Mouse (Mus musculus): ENCODE data around the gene Treml4. TPM values are rescaled to one million over a fixed set of nuclear protein-coding genes. Genes with fewer than 3 reads are reported as not detected.
"Not testable (repeated sequence)": the region's sequence is repeated elsewhere in the genome, so short reads cannot be mapped to it uniquely, and the experiment has no call there.

The Treml4 gene
- polyA plus RNA-seq, 1 experiment from 2014 or later, result 0.16 TPM

DNA sequence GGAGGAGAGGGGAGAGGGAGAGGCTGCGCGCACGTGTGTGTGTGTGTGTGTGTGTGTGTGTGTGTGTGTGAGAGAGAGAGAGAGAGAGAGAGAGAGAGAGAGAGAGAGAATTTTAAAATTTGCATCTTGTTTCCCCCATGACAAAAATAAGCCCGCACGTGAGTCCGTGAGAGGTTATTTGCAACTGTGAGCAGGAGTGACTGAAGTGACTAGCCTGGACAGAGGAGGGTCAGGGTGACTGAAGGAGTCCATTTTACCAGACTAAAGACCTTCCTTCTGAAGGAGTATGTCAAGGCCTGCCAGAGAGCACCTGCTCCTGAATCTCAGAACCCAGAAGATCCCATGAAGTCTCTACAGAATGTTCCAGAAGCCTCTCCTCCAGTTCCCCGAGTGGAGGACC, 35.7 kb downstream of the Treml4 start:
- Histone ChIP-seq H3K4me3 (ENCODE audit: low read depth, low read length) (no peak overlapping the region), H3K27me3 (ENCODE audit: control insufficient read depth, insufficient read depth, low read length) (no peaks in the 10 kb centered on the region), H3K36me3 (ENCODE audit: control insufficient read depth, insufficient read depth, low read length) (no peaks in the 10 kb centered on the region), H3K9me3 (ENCODE audit: control insufficient read depth, low read length) (no peaks in the 10 kb centered on the region), H3K9ac (ENCODE audit: low read length) (no peak overlapping the region), H3K27ac (replicated peaks; ENCODE audit: low read depth, low read length) (no peak overlapping the region), H3K4me2 (ENCODE audit: low read depth, severe bottlenecking) (no peak overlapping the region), H3K4me1 (ENCODE audit: control insufficient read depth, insufficient read depth, low read length) (0 out of 2 replicates have a peak, but pooled peaks cover 2% of the 10 kb centered on the region)
- WGBS, result 57% methylated on average over 7 of the region's 7 CpGs
- ATAC-seq (ENCODE audit: insufficient number of reproducible peaks, low FRiP score, low TSS enrichment, low read depth) (no peak), DNase-seq (ENCODE audit: low spot score) (no peak)

DNA sequence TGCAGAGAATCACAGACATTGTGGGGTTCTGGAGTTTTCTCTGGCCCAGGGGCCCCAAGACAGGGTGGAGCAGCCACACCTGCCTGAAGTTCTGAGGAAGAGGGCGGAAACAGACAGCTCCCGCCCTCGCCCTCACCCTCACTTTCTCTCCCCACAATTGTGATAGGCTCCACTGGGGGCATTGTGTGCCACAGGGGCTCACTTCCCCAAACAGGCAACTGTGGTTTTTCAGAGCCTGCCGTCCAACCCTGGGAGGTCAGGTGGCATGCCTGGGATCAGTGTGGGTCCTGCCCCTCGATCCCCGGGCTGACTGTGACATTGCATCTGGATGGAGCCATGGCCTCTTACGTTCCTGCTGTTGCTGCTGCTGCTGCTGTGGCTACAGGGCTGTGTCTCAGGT, 36.1 kb downstream of the Treml4 start:
- no peak for DNase-seq (ENCODE audit: low spot score)
- H3K4me2 ChIP-seq (ENCODE audit: low read depth, severe bottlenecking), result no peak overlapping the region
- WGBS, result 67% methylated on average over 7 of the region's 7 CpGs
- H3K4me1 ChIP-seq (ENCODE audit: control insufficient read depth, insufficient read depth, low read length), result 0 out of 2 replicates have a peak, but pooled peaks cover 2% of the 10 kb centered on the region
- H3K27me3 ChIP-seq (ENCODE audit: control insufficient read depth, insufficient read depth, low read length), result no peaks in the 10 kb centered on the region
- no peaks in the 10 kb centered on the region for H3K9me3 ChIP-seq (ENCODE audit: control insufficient read depth, low read length)
- no peak overlapping the region for H3K4me3 ChIP-seq (ENCODE audit: low read depth, low read length)
- ATAC-seq (ENCODE audit: insufficient number of reproducible peaks, low FRiP score, low TSS enrichment, low read depth), result no peak
- H3K9ac ChIP-seq (ENCODE audit: low read length), result no peak overlapping the region
- no peaks in the 10 kb centered on the region for H3K36me3 ChIP-seq (ENCODE audit: control insufficient read depth, insufficient read depth, low read length)
- no peak overlapping the region for H3K27ac ChIP-seq (replicated peaks; ENCODE audit: low read depth, low read length)

DNA sequence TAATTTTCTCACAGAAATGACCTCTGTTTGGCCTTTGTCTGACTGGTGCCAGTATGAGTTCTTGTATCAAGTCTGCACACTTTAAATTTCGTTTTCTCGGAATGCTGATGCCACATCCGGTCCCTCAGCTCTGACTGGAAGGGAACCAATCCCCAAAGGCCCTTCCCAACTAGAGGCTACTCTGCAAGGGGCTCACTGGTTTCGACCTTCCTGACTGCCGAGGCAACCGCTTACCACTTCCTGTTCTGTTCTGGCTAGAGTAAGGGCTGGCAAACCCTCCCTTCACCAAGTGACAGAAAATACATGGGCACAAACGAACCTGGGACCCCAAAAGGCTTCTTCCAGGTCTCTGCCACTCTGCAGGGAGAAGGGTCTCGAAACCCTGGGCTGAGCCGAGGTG, 36.8 kb downstream of the Treml4 start:
- H3K4me1 ChIP-seq (ENCODE audit: control insufficient read depth, insufficient read depth, low read length), result 0 out of 2 replicates have a peak, but pooled peaks cover 2% of the 10 kb centered on the region
- H3K27me3 ChIP-seq (ENCODE audit: control insufficient read depth, insufficient read depth, low read length), result no peaks in the 10 kb centered on the region
- 78% methylated on average over 9 of the region's 9 CpGs for WGBS
- no peaks in the 10 kb centered on the region for H3K9me3 ChIP-seq (ENCODE audit: control insufficient read depth, low read length)
- ATAC-seq (ENCODE audit: insufficient number of reproducible peaks, low FRiP score, low TSS enrichment, low read depth) (no peak), DNase-seq (ENCODE audit: low spot score) (no peak)
- H3K36me3 ChIP-seq (ENCODE audit: control insufficient read depth, insufficient read depth, low read length), result no peaks in the 10 kb centered on the region
- no peak overlapping the region for H3K9ac ChIP-seq (ENCODE audit: low read length)
- H3K27ac ChIP-seq (replicated peaks; ENCODE audit: low read depth, low read length), result no peak overlapping the region
- H3K4me2 ChIP-seq (ENCODE audit: low read depth, severe bottlenecking), result no peak overlapping the region
- no peak overlapping the region for H3K4me3 ChIP-seq (ENCODE audit: low read depth, low read length)

DNA sequence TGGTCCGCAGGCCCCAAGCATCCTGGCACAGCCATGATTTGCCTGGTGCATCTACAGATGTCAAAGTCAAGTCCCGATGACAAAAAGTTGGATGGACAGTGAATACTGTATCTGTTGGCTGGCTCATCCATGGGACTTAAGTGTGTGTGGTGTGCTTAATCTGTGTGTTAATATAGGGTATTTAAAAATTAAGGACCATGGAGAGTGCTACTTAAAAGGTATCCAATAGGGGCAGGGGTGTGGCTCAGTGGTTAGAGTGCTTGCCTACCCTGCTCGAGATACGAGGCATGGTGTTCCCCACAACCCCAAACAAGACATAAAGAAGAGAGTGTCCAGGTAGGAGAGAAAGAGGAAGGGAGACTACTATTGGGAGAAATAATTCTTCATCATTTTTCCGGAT, 37.7 kb downstream of the Treml4 start:
- WGBS, result 91% methylated on average over 5 of the region's 5 CpGs
- Histone ChIP-seq H3K4me2 (ENCODE audit: low read depth, severe bottlenecking) (no peak overlapping the region), H3K27ac (replicated peaks; ENCODE audit: low read depth, low read length) (no peak overlapping the region), H3K36me3 (ENCODE audit: control insufficient read depth, insufficient read depth, low read length) (no peaks in the 10 kb centered on the region), H3K4me1 (ENCODE audit: control insufficient read depth, insufficient read depth, low read length) (0 out of 2 replicates have a peak, but pooled peaks cover 2% of the 10 kb centered on the region), H3K9me3 (ENCODE audit: control insufficient read depth, low read length) (no peaks in the 10 kb centered on the region), H3K9ac (ENCODE audit: low read length) (no peak overlapping the region), H3K27me3 (ENCODE audit: control insufficient read depth, insufficient read depth, low read length) (no peaks in the 10 kb centered on the region), H3K4me3 (ENCODE audit: low read depth, low read length) (no peak overlapping the region)
- ATAC-seq (ENCODE audit: insufficient number of reproducible peaks, low FRiP score, low TSS enrichment, low read depth), result no peak
- no peak for DNase-seq (ENCODE audit: low spot score)

DNA sequence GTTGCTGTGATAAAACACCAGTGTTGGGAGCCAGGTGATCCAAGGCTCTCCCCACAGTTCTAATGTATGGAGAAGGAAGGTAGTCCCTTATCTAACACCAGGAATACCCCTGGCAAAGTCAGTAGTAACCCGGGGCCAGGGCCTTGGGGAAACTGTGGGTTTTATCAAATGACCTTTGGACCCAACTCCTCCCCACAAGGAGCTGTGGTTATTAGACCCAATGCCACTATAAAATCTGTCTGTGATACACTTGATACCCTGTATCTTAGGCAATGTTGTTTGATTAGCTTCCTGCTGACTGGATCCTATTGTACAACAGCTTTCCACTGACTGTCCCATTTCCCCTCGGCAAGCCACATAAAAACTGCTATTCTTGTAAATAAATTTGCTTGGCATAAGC, 48.0 kb downstream of the Treml4 start:
- H3K27me3 ChIP-seq (ENCODE audit: control insufficient read depth, insufficient read depth, low read length), result no peaks in the 10 kb centered on the region

DNA sequence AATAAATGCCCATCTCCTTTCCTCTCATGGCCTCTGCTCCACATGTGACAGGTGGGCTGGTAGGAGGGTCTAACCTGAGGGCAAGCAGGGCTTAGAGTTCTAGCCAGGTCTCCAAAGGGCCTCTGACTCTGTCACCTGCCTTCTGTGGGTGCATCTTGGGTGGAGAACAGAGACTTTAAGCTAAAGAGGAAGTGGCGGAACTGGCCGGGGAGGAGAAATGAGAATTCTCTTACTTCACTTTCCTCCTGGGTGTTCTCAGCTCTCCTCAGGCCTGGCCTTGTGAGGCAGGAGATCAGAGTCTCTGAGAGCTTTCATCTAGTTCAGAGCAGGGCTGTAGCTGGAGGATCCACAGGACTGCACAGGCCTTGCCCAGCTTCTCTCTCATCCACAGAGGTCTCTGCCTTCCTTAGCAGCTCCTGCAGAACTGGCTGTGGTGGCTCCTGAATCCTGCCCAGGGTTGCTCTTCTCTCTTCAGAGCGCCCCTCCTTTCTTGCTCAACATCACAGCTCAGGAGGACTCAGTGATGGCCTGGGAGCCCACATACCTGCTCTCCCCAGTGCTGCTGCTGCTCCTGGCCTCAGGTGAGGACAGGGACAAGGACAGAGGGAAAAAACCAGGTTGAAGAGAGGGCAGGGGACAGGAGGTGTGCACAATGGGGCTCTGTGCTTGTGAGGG, 51.9 kb downstream of the Treml4 start, which contains the start of gene B430306N03Rik:
B430306N03Rik (plus strand) TSS at position 237 of the 675 bp plus-strand sequence.
- WGBS, result 92% methylated on average over 3 of the region's 3 CpGs
- not testable (repeated sequence) for ATAC-seq (ENCODE audit: insufficient number of reproducible peaks, low FRiP score, low TSS enrichment, low read depth); H3K27me3 ChIP-seq (ENCODE audit: control insufficient read depth, insufficient read depth, low read length); H3K4me2 ChIP-seq (ENCODE audit: low read depth, severe bottlenecking); H3K9ac ChIP-seq (ENCODE audit: low read length); H3K36me3 ChIP-seq (ENCODE audit: control insufficient read depth, insufficient read depth, low read length); H3K4me1 ChIP-seq (ENCODE audit: control insufficient read depth, insufficient read depth, low read length); H3K27ac ChIP-seq (replicated peaks; ENCODE audit: low read depth, low read length); DNase-seq (ENCODE audit: low spot score); H3K9me3 ChIP-seq (ENCODE audit: control insufficient read depth, low read length); H3K4me3 ChIP-seq (ENCODE audit: low read depth, low read length)

More for the DNA sequence above, 48.0 kb downstream of the Treml4 start:
- Histone ChIP-seq H3K9ac (ENCODE audit: low read length) (no peak overlapping the region), H3K4me1 (ENCODE audit: control insufficient read depth, insufficient read depth, low read length) (no peaks in the 10 kb centered on the region), H3K36me3 (ENCODE audit: control insufficient read depth, insufficient read depth, low read length) (no peaks in the 10 kb centered on the region), H3K4me2 (ENCODE audit: low read depth, severe bottlenecking) (no peak overlapping the region), H3K27ac (replicated peaks; ENCODE audit: low read depth, low read length) (no peak overlapping the region), H3K9me3 (ENCODE audit: control insufficient read depth, low read length) (no peaks in the 10 kb centered on the region), H3K4me3 (ENCODE audit: low read depth, low read length) (no peak overlapping the region)
- ATAC-seq (ENCODE audit: insufficient number of reproducible peaks, low FRiP score, low TSS enrichment, low read depth) (no peak), DNase-seq (ENCODE audit: low spot score) (no peak)
- WGBS, result 83% methylated on average over 2 of the region's 2 CpGs

DNA sequence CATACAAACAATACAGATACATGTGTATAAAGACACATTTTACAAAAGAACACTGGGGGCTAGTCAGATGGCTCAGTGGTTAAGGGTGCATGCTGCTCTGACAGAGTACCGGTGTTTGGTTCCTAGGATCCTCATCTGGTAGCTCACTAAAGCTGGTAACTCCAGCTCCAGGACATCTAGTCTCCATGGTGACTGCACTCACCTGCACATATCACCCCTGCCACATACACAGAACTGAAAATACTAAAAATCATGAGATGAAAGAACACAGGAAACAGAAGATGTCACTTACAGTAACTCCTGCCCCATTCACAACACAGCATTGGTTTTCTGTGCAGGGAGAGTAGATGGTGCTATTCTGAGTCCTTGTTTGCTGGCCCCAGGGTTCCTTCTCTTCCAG, 54.6 kb downstream of the Treml4 start:
- ATAC-seq (ENCODE audit: insufficient number of reproducible peaks, low FRiP score, low TSS enrichment, low read depth) (no peak), DNase-seq (ENCODE audit: low spot score) (no peak)
- 97% methylated on average over 1 of the region's 1 CpGs for WGBS

DNA sequence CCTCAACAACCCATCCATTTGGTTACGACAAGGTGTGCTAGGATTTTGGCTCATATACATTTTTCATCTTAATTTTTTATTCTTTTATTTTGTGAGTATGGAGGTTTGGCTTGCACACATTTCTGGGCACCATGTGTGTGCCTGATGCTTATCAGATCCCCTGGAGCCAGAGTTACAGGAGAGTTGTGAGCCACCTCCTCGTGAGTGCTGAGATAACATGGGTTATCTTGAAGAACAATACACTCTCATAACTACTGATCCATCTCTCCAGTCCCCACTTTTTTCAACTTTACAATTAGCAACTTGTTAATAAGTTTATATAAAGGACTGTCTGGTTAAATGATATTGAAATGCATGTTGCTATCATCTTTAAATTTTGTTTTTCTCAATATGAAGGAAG, 57.2 kb downstream of the Treml4 start:
- 80% methylated on average over 2 of the region's 2 CpGs for WGBS
- Histone ChIP-seq H3K27me3 (ENCODE audit: control insufficient read depth, insufficient read depth, low read length) (no peaks in the 10 kb centered on the region), H3K4me3 (ENCODE audit: low read depth, low read length) (no peak overlapping the region), H3K9me3 (ENCODE audit: control insufficient read depth, low read length) (no peaks in the 10 kb centered on the region), H3K9ac (ENCODE audit: low read length) (no peak overlapping the region), H3K27ac (replicated peaks; ENCODE audit: low read depth, low read length) (no peak overlapping the region), H3K4me2 (ENCODE audit: low read depth, severe bottlenecking) (no peak overlapping the region), H3K36me3 (ENCODE audit: control insufficient read depth, insufficient read depth, low read length) (no peaks in the 10 kb centered on the region), H3K4me1 (ENCODE audit: control insufficient read depth, insufficient read depth, low read length) (no peaks in the 10 kb centered on the region)
- DNase-seq (ENCODE audit: low spot score) (no peak), ATAC-seq (ENCODE audit: insufficient number of reproducible peaks, low FRiP score, low TSS enrichment, low read depth) (no peak)

More for the DNA sequence above, 54.6 kb downstream of the Treml4 start:
- no peaks in the 10 kb centered on the region for H3K36me3 ChIP-seq (ENCODE audit: control insufficient read depth, insufficient read depth, low read length)
- H3K27me3 ChIP-seq (ENCODE audit: control insufficient read depth, insufficient read depth, low read length), result no peaks in the 10 kb centered on the region
- no peaks in the 10 kb centered on the region for H3K4me1 ChIP-seq (ENCODE audit: control insufficient read depth, insufficient read depth, low read length)
- no peak overlapping the region for H3K27ac ChIP-seq (replicated peaks; ENCODE audit: low read depth, low read length)
- H3K9me3 ChIP-seq (ENCODE audit: control insufficient read depth, low read length), result no peaks in the 10 kb centered on the region
- H3K4me2 ChIP-seq (ENCODE audit: low read depth, severe bottlenecking), result no peak overlapping the region
- H3K9ac ChIP-seq (ENCODE audit: low read length), result no peak overlapping the region
- H3K4me3 ChIP-seq (ENCODE audit: low read depth, low read length), result no peak overlapping the region

DNA sequence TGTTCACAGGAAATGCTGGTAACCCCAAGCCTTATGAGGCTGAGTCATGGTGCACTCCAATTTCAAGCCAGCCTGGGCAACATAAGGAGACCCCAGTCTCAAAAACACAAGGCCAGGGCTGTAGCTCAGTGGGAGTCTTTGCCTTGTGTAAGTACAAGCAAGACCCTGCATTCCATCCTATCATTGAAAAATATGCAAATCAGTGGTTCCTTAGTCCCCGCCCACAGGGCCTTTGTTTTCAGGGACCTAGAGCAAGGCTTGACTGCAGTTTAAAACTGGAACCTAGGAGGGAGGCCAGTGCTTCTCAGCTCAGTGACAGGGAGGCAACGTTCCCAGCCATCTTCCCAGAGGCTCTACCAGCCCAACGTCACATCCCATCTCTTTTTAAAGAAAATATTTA, 59.1 kb downstream of the Treml4 start:
- 70% methylated on average over 3 of the region's 3 CpGs for WGBS
- Histone ChIP-seq H3K27me3 (ENCODE audit: control insufficient read depth, insufficient read depth, low read length) (no peaks in the 10 kb centered on the region), H3K9ac (ENCODE audit: low read length) (no peak overlapping the region), H3K36me3 (ENCODE audit: control insufficient read depth, insufficient read depth, low read length) (no peaks in the 10 kb centered on the region), H3K4me1 (ENCODE audit: control insufficient read depth, insufficient read depth, low read length) (no peaks in the 10 kb centered on the region), H3K4me3 (ENCODE audit: low read depth, low read length) (no peak overlapping the region), H3K9me3 (ENCODE audit: control insufficient read depth, low read length) (no peaks in the 10 kb centered on the region), H3K4me2 (ENCODE audit: low read depth, severe bottlenecking) (no peak overlapping the region), H3K27ac (replicated peaks; ENCODE audit: low read depth, low read length) (no peak overlapping the region)
- ATAC-seq (ENCODE audit: insufficient number of reproducible peaks, low FRiP score, low TSS enrichment, low read depth) (no peak), DNase-seq (ENCODE audit: low spot score) (no peak)
